Mouse (Mus musculus): ENCODE results near the gene Gm973. TPM values are rescaled to one million over a fixed set of nuclear protein-coding genes. Genes with fewer than 3 reads are reported as not detected.

Gm973 gene
- polyA plus RNA-seq, 1 experiment, result 11.5 TPM

DNA sequence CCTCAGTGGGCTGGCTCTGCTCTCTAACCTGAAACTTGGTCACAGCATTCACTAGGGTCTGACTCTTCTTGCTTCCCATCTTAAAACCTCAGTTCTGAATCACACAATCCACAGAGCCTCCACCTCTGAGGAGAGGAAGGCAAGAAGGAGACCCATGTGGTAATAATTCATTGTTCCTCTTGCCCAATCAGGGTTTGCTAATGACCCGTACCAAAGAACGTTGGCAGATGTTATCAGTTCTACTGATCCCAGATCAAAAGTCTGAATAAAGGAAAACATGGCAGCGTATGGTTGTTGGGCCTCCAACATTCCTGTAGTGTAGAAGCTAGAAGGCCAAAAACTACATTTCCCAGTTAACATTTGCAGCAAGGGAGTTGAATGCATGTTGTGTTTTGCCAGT, 55.4 kb downstream of the Gm973 start:
- Histone ChIP-seq H3K4me1 (ENCODE audit: control insufficient read depth, insufficient read depth, low read length) (peaks cover 5% of the 10 kb centered on the region), H3K4me3 (ENCODE audit: insufficient read depth, low read length) (no peak overlapping the region), H3K27ac (ENCODE audit: insufficient read depth, low read length) (no peak overlapping the region)
- TF ChIP-seq CTCF (IDR thresholded peaks at IDR 0.05; ENCODE audit: extremely low read depth, insufficient read depth, low read length), result no peak

DNA sequence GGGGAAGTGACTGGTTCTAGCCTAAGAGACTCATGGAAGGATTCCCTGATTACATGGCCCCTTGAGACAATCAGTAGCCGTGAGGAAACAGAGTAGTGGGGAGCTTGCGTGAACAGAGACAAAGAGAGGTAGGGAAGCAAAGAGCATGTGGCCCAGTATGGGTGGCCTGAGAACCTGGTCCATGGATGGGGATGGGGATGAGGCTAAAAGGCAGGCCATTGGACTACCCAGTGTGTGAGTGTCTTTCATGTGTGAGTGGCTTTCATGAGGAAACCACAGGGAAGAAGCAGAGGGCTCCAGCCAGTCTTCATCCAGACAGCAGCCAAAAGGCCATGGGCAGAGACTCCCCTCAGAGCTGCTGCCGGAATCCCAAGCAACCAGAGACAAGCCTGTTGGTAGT, 57.8 kb downstream of the Gm973 start:
- Histone ChIP-seq H3K27ac (ENCODE audit: insufficient read depth, low read length) (no peak overlapping the region), H3K4me3 (ENCODE audit: insufficient read depth, low read length) (no peak overlapping the region), H3K4me1 (ENCODE audit: control insufficient read depth, insufficient read depth, low read length) (no peaks in the 10 kb centered on the region)
- TF ChIP-seq POLR2A (IDR thresholded peaks at IDR 0.05; ENCODE audit: extremely low read depth, insufficient read depth, low read length) (no peak), CTCF (IDR thresholded peaks at IDR 0.05; ENCODE audit: extremely low read depth, insufficient read depth, low read length) (no peak)

DNA sequence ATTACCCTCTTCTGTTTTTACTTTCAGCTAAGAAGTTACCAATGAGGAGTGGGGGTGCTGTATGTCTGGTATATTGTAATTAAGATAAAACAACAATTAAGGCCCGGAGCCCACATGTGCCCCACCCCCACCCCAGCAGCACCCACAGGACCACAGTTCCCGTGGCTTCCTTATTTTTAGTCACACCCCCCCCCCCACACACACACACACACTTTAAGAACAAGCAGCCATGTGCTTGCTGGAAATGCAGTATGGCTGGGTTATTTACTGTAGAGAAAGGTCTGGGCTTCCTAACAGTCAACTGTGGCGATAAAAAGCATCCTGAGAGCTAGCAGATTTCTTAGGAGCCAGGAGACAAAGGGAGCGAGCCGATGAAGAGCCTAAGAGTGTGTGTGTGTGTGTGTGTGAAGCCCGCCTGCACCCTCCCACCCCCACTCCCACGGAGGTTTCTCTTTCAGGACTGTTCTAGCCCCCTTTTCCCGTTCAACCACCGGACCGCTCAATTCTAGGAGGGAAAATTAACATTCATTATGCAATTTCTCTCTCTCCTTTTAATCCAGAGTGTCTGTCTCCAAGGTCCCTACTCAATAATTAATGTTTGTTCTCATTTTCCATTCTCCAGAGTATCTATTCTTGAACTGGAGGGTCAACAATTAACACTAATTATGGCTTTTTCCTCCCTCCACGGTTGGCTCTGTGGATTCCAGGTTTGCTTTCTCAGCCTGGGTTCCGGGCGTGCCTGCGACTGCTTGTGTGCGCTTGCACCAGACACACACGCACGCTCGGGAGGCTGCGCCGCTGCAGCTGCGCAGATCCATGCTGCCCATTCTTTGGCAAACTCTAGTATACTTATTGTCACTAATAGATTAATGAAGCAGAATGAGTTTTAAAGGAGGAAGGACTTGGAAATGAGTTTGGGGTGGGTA, 58.5 kb downstream of the Gm973 start:
- Histone ChIP-seq H3K27ac (ENCODE audit: insufficient read depth, low read length) (no peak overlapping the region), H3K4me3 (ENCODE audit: insufficient read depth, low read length) (peak overlapping the region; percentile 29), H3K4me1 (ENCODE audit: control insufficient read depth, insufficient read depth, low read length) (no peaks in the 10 kb centered on the region)
- TF ChIP-seq CTCF (IDR thresholded peaks at IDR 0.05; ENCODE audit: extremely low read depth, insufficient read depth, low read length), result no peak
- TF ChIP-seq POLR2A (IDR thresholded peaks at IDR 0.05; ENCODE audit: extremely low read depth, insufficient read depth, low read length), result peak; percentile 60

DNA sequence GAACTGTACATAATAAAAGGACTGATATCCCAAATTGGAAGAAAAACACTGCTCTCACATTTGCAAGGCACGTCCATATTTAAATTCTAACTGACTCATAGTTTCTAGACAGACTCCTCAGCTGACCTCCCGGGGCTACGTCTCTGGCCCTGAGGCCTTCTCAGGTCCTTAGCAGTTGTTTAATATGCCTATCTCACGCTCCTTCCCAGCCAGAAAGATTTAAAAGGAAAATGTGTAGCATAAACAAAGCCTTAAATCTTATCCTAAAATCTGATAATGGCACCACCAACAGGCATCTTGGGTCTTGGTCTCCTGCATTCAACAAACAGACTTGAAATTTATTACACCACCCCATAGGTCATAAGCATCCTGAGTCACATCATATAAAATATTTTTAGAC, 62.7 kb downstream of the Gm973 start:
- no peak overlapping the region for H3K27ac ChIP-seq (ENCODE audit: insufficient read depth, low read length)
- TF ChIP-seq CTCF (IDR thresholded peaks at IDR 0.05; ENCODE audit: extremely low read depth, insufficient read depth, low read length), result no peak
- no peak for TF ChIP-seq POLR2A (IDR thresholded peaks at IDR 0.05; ENCODE audit: extremely low read depth, insufficient read depth, low read length)
- H3K4me3 ChIP-seq (ENCODE audit: insufficient read depth, low read length), result no peak overlapping the region
- no peaks in the 10 kb centered on the region for H3K4me1 ChIP-seq (ENCODE audit: control insufficient read depth, insufficient read depth, low read length)

DNA sequence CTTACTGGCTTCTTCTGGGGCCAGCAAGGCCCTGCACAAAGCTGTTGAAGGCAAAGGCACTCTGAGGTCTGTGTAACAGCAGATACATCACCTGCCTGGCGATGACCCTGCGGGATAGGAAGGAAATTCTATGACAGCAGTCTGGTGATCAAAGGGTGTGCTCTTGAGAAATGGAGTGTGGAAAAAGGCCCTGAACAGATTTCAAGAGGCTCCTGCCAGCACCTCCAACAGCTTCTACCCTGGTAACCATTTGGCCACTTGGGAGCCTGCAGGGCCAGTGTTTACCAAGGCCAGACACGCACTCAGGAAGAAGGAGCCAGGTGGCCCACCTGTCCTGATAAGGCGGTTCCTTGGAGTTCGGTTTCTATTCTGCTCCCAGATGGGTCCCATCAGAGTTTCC, 63.3 kb downstream of the Gm973 start:
- Histone ChIP-seq H3K4me1 (ENCODE audit: control insufficient read depth, insufficient read depth, low read length) (no peaks in the 10 kb centered on the region), H3K27ac (ENCODE audit: insufficient read depth, low read length) (no peak overlapping the region), H3K4me3 (ENCODE audit: insufficient read depth, low read length) (no peak overlapping the region)
- no peak for TF ChIP-seq POLR2A (IDR thresholded peaks at IDR 0.05; ENCODE audit: extremely low read depth, insufficient read depth, low read length)
- TF ChIP-seq CTCF (IDR thresholded peaks at IDR 0.05; ENCODE audit: extremely low read depth, insufficient read depth, low read length), result no peak

DNA sequence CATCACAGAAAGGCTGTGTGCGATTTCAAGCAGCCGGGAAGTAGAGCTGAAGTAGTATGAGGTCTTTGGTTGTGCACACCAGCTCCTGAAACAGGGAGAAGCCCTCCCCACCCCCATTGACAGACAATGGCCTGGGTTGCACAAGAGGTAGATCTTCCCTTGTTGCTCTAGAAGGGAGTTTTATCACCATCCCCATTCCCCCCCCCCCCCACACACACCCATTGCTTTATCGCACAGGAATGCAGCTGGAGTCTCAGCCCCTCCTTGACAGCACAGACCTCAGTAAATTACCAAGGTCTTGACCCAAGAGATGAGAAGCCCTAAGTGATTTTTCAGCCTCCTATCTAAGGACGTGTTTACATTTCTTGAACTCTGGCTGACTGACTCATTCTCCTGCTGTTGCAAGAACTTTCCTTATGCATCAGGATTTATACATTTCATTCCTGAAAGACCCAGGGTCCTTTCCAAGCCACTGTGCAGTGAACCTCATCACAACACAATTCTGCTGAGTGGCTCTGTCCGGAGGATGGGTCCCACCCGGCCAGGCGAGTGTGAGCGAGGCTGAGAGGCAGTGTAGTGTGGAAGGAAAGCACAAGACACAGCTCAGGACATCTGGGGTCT, 64.2 kb downstream of the Gm973 start:
- TF ChIP-seq CTCF (IDR thresholded peaks at IDR 0.05; ENCODE audit: extremely low read depth, insufficient read depth, low read length) (no peak), POLR2A (IDR thresholded peaks at IDR 0.05; ENCODE audit: extremely low read depth, insufficient read depth, low read length) (no peak)
- H3K27ac ChIP-seq (ENCODE audit: insufficient read depth, low read length), result no peak overlapping the region
- H3K4me1 ChIP-seq (ENCODE audit: control insufficient read depth, insufficient read depth, low read length), result no peaks in the 10 kb centered on the region
- no peak overlapping the region for H3K4me3 ChIP-seq (ENCODE audit: insufficient read depth, low read length)

DNA sequence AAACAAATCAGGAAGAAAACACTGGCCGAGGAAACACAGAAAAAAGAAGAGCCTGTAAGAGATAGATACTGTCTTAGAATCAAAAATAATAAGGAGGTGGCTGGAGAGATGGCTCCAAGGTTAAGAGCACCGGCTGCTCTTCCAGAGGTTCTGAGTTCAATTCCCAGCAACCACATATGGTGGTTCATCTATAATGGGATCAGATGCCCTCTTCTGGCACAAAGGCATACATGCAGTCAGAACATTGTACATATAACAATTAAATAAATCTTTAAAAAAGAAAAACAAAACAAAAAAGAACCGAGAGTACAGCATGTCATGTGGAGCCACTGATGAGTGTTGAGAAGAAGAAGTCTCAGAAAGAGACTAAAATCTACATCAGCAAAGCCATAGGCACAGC, 64.8 kb downstream of the Gm973 start:
- Histone ChIP-seq H3K27ac (ENCODE audit: insufficient read depth, low read length) (no peak overlapping the region), H3K4me1 (ENCODE audit: control insufficient read depth, insufficient read depth, low read length) (no peaks in the 10 kb centered on the region), H3K4me3 (ENCODE audit: insufficient read depth, low read length) (no peak overlapping the region)
- TF ChIP-seq CTCF (IDR thresholded peaks at IDR 0.05; ENCODE audit: extremely low read depth, insufficient read depth, low read length) (no peak), POLR2A (IDR thresholded peaks at IDR 0.05; ENCODE audit: extremely low read depth, insufficient read depth, low read length) (no peak)

DNA sequence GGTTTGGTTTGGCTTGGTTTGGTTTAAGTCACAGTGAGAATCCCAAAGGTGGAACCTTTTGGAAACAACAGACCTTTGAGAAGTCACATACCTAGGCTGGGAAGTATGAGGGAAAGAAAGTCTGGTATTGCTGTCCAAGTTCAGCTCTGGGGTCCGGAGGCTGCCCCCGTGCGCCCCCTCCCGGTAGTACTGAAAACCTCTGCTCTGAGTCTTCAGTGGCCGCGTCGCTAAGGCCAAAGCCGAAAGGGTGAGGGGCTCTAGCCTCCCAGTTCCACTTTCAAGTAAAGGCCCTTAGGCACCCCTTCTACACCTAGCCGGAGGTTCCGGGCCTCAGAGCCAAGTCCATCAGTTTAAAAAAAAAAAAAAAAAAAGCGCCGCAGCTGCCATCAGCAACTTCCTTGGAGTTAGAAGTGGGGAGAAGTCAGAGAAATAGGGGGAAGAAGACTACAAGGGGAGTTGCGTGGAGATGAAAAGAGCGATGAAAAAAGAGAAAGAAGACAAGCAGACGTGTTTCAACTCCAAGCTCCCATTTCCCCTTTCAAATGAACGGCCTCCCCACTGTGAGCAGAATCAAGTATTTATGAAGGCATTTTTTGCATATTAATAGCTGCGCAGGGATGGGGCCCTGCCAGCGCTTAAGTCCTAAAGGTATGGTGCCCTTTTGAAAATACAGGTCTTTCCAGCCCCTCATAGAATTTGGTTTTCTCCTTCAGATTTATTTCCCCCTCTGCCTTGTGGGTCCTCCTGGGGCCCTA, 68.8 kb downstream of the Gm973 start:
- no peak overlapping the region for H3K27ac ChIP-seq (ENCODE audit: insufficient read depth, low read length)
- no peaks in the 10 kb centered on the region for H3K4me1 ChIP-seq (ENCODE audit: control insufficient read depth, insufficient read depth, low read length)
- no peak overlapping the region for H3K4me3 ChIP-seq (ENCODE audit: insufficient read depth, low read length)
- TF ChIP-seq CTCF (IDR thresholded peaks at IDR 0.05; ENCODE audit: extremely low read depth, insufficient read depth, low read length), result peak; percentile 47
- TF ChIP-seq POLR2A (IDR thresholded peaks at IDR 0.05; ENCODE audit: extremely low read depth, insufficient read depth, low read length), result no peak

DNA sequence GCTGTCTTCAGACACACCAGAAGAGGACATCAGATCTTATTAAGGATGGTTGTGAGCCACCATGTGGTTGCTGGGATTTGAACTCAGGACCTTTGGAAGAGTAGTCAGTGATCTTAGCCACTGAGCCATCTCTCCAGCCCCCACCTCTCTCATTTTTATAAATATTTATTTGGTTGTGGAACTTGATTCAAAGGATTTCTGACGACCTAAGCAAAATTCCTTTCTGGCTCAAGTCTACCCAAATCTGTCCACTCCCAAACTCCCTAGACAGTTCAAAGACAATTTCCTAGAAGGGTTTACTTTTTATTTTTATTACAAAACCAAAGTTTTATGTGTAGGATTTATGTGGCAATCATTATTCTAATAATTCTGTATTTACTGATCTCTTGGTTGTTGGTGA, 73.2 kb downstream of the Gm973 start:
- TF ChIP-seq POLR2A (IDR thresholded peaks at IDR 0.05; ENCODE audit: extremely low read depth, insufficient read depth, low read length) (no peak), CTCF (IDR thresholded peaks at IDR 0.05; ENCODE audit: extremely low read depth, insufficient read depth, low read length) (no peak)
- H3K4me1 ChIP-seq (ENCODE audit: control insufficient read depth, insufficient read depth, low read length), result no peaks in the 10 kb centered on the region
- no peak overlapping the region for H3K27ac ChIP-seq (ENCODE audit: insufficient read depth, low read length)

More for the DNA sequence above, 73.2 kb downstream of the Gm973 start:
- no peak overlapping the region for H3K4me3 ChIP-seq (ENCODE audit: insufficient read depth, low read length)
